Mouse (Mus musculus) midbrain, embryonic 11.5 days (tissue): ENCODE data around the gene Leo1. TPM values are rescaled to one million over a fixed set of nuclear protein-coding genes. Genes with fewer than 3 reads are reported as not detected.

ENCODE experiments used
- ATAC-seq: fragments of 200-750 bp; cut with Nextera tagmentation; 2 replicates; pipeline ENCODE4 v1.8.0; 2017; ENCODE audit warnings: moderate TSS enrichment, moderate library complexity; ENCODE audit not compliant: low FRiP score
- DNase-seq: peaks from one replicate; pipeline ENCODE4 v3.0.0; 2015; ENCODE audit warnings: low spot score; ENCODE audit errors: missing footprints
- H3K27ac ChIP-seq: fragments of 300-500 bp; sonication (generic); 2 replicates; pipeline ENCODE4 v1.5.1; 2014; ENCODE audit warnings: low read depth, low read length
- H3K27me3 ChIP-seq: fragments of 300-500 bp; sonication (generic); 2 replicates; pipeline ENCODE4 v1.6.1; 2014; ENCODE audit warnings: mild to moderate bottlenecking, low read length, moderate library complexity, mixed read lengths; ENCODE audit not compliant: control insufficient read depth, insufficient read depth
- H3K36me3 ChIP-seq: fragments of 300-500 bp; sonication (generic); 2 replicates; pipeline ENCODE4 v1.6.1; 2014; ENCODE audit warnings: mild to moderate bottlenecking, low read length, moderate library complexity, mixed read lengths; ENCODE audit not compliant: control insufficient read depth, insufficient read depth
- H3K4me1 ChIP-seq: fragments of 300-500 bp; sonication (generic); 2 replicates; pipeline ENCODE4 v1.6.1; 2014; ENCODE audit warnings: low read length; ENCODE audit not compliant: control insufficient read depth, insufficient read depth
- H3K4me2 ChIP-seq: fragments of 300-500 bp; sonication (generic); 2 replicates; pipeline ENCODE4 v1.6.1; 2014; ENCODE audit warnings: mild to moderate bottlenecking, moderate library complexity
- H3K4me3 ChIP-seq: fragments of 300-500 bp; sonication (generic); 2 replicates; pipeline ENCODE4 v1.5.1; 2014; ENCODE audit warnings: low read depth, low read length
- H3K9ac ChIP-seq: fragments of 300-500 bp; sonication (generic); 2 replicates; pipeline ENCODE4 v1.6.1; 2014; ENCODE audit warnings: low read length
- H3K9me3 ChIP-seq: fragments of 300-500 bp; sonication (generic); 2 replicates; pipeline ENCODE4 v1.6.1; 2016; ENCODE audit warnings: low read length; ENCODE audit not compliant: control insufficient read depth
- WGBS: fragments of 180-500 bp; shearing (Covaris S2); extraction: QIAGEN DNeasy Blood & Tissue Kit; methylation state at CpG from one replicate; pipeline ENCODE4 v1.1.7; 2014; 5-methylcytosine and 5-hydroxymethylcytosine counted together
- polyA plus RNA-seq: library from polyadenylated mRNA; unstranded; fragments of >200 nt; fragmentation: Nextera tagmentation; extraction: Ambion mirVana; gene quantifications from 2 replicates; pipeline ENCODE4 v1.2.1, GENCODE M21; 2014

Gene Leo1
- 45.2 and 49.9 TPM in 2 replicates for polyA plus RNA-seq

GRCm38 (mm10) chr9:75440796-75441666 lies at the start of gene Leo1:
Leo1 (plus strand) TSS chr9:75441524.
- peak; percentile 94 for ATAC-seq
- peak within 1 kb of the TSS; percentile 80 for H3K9ac ChIP-seq
- peaks cover 2% of the 10 kb centered on the region; the same call in 1 of the 2 replicates for H3K36me3 ChIP-seq
- WGBS = under 1% methylated on average over 38 of the region's 45 CpGs
- no peak within 1 kb of the TSS for H3K27ac ChIP-seq
- H3K4me1 ChIP-seq = peaks cover 11% of the 10 kb centered on the region; the same call in 1 of the 2 replicates
- peak within 1 kb of the TSS; percentile 67 for H3K4me2 ChIP-seq
- no peaks in the 10 kb centered on the region for H3K9me3 ChIP-seq
- peak within 1 kb of the TSS; percentile 58 for H3K4me3 ChIP-seq
- H3K27me3 ChIP-seq = no peaks in the 10 kb centered on the region
- DNase-seq = peak; percentile 97

GRCm38 (mm10) chr9:75393251-75393650 lies 48.1 kb upstream of the Leo1 start:
- Histone ChIP-seq H3K4me1 (no peaks in the 10 kb centered on the region), H3K9me3 (no peaks in the 10 kb centered on the region), H3K27ac (no peak overlapping the region), H3K36me3 (peaks cover 36% of the 10 kb centered on the region), H3K27me3 (no peaks in the 10 kb centered on the region), H3K9ac (no peak overlapping the region), H3K4me3 (no peak overlapping the region), H3K4me2 (no peak overlapping the region)
- WGBS = 88% methylated on average over 12 of the region's 12 CpGs
- no peak for ATAC-seq
- DNase-seq = peak; percentile 19

- no peaks in the 10 kb centered on the region for H3K27me3 ChIP-seq
- H3K27ac ChIP-seq = no peak overlapping the region
- no peak overlapping the region for H3K4me2 ChIP-seq
- no peaks in the 10 kb centered on the region for H3K4me1 ChIP-seq
- no peaks in the 10 kb centered on the region for H3K9me3 ChIP-seq
- no peak overlapping the region for H3K4me3 ChIP-seq
- H3K9ac ChIP-seq = no peak overlapping the region
- no peak for ATAC-seq
- DNase-seq = peak; percentile 78
- 93% methylated on average over 6 of the region's 6 CpGs for WGBS
- H3K36me3 ChIP-seq = peaks cover 24% of the 10 kb centered on the region
These were observed 45.4 kb upstream of the Leo1 start for GRCm38 (mm10) chr9:75395971-75396370.

GRCm38 (mm10) chr9:75399069-75399468 lies 42.3 kb upstream of the Leo1 start:
- 92% methylated on average over 4 of the region's 4 CpGs for WGBS
- ATAC-seq (no peak), DNase-seq (peak; percentile 76)
- H3K4me2 ChIP-seq = no peak overlapping the region
- no peaks in the 10 kb centered on the region for H3K4me1 ChIP-seq
- no peak overlapping the region for H3K4me3 ChIP-seq
- no peak overlapping the region for H3K27ac ChIP-seq
- peaks cover 14% of the 10 kb centered on the region for H3K36me3 ChIP-seq
- no peak overlapping the region for H3K9ac ChIP-seq
- H3K9me3 ChIP-seq = no peaks in the 10 kb centered on the region
- no peaks in the 10 kb centered on the region for H3K27me3 ChIP-seq

GRCm38 (mm10) chr9:75400639-75401038 lies 40.7 kb upstream of the Leo1 start:
- Histone ChIP-seq H3K9ac (no peak overlapping the region), H3K27ac (no peak overlapping the region), H3K36me3 (peaks cover 9% of the 10 kb centered on the region), H3K4me3 (no peak overlapping the region), H3K4me1 (no peaks in the 10 kb centered on the region), H3K4me2 (no peak overlapping the region), H3K27me3 (no peaks in the 10 kb centered on the region), H3K9me3 (no peaks in the 10 kb centered on the region)
- DNase-seq = peak; percentile 78
- WGBS = 91% methylated on average over 5 of the region's 5 CpGs
- no peak for ATAC-seq

GRCm38 (mm10) chr9:75401593-75402504 lies 39.5 kb upstream of the Leo1 start:
- Histone ChIP-seq H3K4me1 (no peaks in the 10 kb centered on the region), H3K9me3 (no peaks in the 10 kb centered on the region), H3K27ac (no peak overlapping the region), H3K9ac (no peak overlapping the region), H3K36me3 (peaks cover 1% of the 10 kb centered on the region; the same call in 1 of the 2 replicates), H3K27me3 (no peaks in the 10 kb centered on the region), H3K4me3 (no peak overlapping the region), H3K4me2 (no peak overlapping the region)
- ATAC-seq (no peak), DNase-seq (peak; percentile 81)
- 87% methylated on average over 20 of the region's 20 CpGs for WGBS

- no peaks in the 10 kb centered on the region for H3K27me3 ChIP-seq
- H3K4me2 ChIP-seq = no peak overlapping the region
- no peaks in the 10 kb centered on the region for H3K9me3 ChIP-seq
- no peak overlapping the region for H3K4me3 ChIP-seq
- ATAC-seq (no peak), DNase-seq (peak; percentile 74)
- WGBS = 84% methylated on average over 3 of the region's 3 CpGs
- no peak overlapping the region for H3K9ac ChIP-seq
- no peaks in the 10 kb centered on the region for H3K36me3 ChIP-seq
- peaks cover 6% of the 10 kb centered on the region for H3K4me1 ChIP-seq
- H3K27ac ChIP-seq = no peak overlapping the region
These were observed 37.8 kb upstream of the Leo1 start for GRCm38 (mm10) chr9:75403520-75403919.

- Histone ChIP-seq H3K9me3 (no peaks in the 10 kb centered on the region), H3K27ac (no peak overlapping the region), H3K4me2 (no peak overlapping the region), H3K4me3 (no peak overlapping the region), H3K4me1 (peaks cover 19% of the 10 kb centered on the region), H3K27me3 (no peaks in the 10 kb centered on the region), H3K9ac (no peak overlapping the region), H3K36me3 (no peaks in the 10 kb centered on the region)
- peak; percentile 73 for DNase-seq
- no peak for ATAC-seq
- 90% methylated on average over 2 of the region's 2 CpGs for WGBS
These were observed 35.2 kb upstream of the Leo1 start for GRCm38 (mm10) chr9:75406121-75406520.
